Mouse (Mus musculus) ES-E14 (cell line): ENCODE measurements around the gene Ctsh.
A peak's percentile ranks its signal among the peaks of the same experiment; 100 is the strongest.

ENCODE experiments used
- CHD2 ChIP-seq: IDR thresholded peaks from 2 replicates; pipeline ENCODE4 v1.6.1; 2014; ENCODE audit warnings: mild to moderate bottlenecking, low read depth, low read length, inconsistent platforms
- ZNF384 ChIP-seq: IDR thresholded peaks from 2 replicates; pipeline ENCODE4 v1.6.1; 2012; ENCODE audit warnings: low read depth, low read length, inconsistent platforms

DNA sequence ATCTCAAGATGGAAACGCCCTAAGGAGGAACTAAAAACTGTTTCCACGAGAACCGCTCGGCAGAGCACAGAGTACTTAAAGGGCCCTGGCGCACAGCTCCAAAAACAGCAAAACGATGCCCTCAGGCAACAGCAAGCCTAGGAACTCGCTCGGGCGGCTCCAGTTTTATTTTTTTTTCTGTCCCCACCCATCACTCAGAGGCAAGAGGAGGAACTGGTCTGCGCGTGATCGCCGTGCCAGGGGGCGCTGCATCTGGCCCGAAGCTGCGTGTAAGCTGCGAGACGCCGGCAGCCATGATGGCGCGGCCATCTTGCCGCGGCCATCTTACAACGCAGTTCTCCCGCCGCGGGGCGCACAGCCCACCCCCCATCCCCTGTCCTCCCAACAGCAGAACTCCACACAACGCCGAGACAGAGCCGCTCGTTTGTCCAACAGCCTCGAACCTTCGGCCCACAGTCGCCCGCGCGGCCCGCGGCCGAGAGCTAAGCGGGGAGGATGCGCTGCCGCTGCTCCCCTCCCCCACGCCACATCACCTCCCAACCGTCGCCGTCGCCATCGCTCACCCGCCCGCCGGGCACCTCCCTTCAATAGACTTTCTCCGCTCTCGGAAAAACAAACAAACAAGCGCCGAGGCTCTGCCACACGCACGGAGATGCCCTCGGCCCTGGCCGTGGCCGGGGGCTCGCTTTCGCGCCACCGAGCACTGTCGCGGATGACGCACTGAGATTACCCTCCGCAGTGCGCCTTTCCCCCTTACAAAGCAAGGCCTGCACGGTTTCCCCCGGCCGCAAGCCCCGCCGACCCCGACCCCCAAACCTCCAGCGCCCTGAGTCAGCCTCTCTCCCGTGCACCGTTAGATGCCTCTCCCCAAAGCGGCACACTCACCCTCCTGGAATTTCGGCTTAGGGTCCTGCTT lies 60.0 kb downstream of the Ctsh start:
- no peak; the same call in 1 of the 2 replicates for TF ChIP-seq CHD2
- TF ChIP-seq ZNF384 = peak; percentile 92
